Mouse (Mus musculus) embryonic facial prominence, embryonic 13.5 days (tissue): ENCODE results near the gene Taf13. TPM values are rescaled to one million over a fixed set of nuclear protein-coding genes. Genes with fewer than 3 reads are reported as not detected.
"Not testable (repeated sequence)": the region's sequence is repeated elsewhere in the genome, so short reads cannot be mapped to it uniquely, and the experiment has no call there.

Experiments used
- ATAC-seq: fragments of 200-750 bp; cut with Nextera tagmentation; 2 replicates; pipeline ENCODE4 v1.8.0; 2017; ENCODE audit warnings: low read depth; ENCODE audit not compliant: insufficient number of reproducible peaks, insufficient read depth, low FRiP score, low TSS enrichment
- H3K27ac ChIP-seq: fragments of 300-500 bp; sonication (generic); 2 replicates; pipeline ENCODE4 v1.5.1; 2015; ENCODE audit warnings: moderate library complexity, mild to moderate bottlenecking, inconsistent platforms
- H3K27me3 ChIP-seq: fragments of 300-500 bp; sonication (generic); 2 replicates; pipeline ENCODE4 v1.6.1; 2015; ENCODE audit warnings: mild to moderate bottlenecking, inconsistent platforms
- H3K36me3 ChIP-seq: fragments of 300-500 bp; sonication (generic); 2 replicates; pipeline ENCODE4 v1.6.1; 2015; ENCODE audit warnings: mild to moderate bottlenecking, inconsistent platforms
- H3K4me1 ChIP-seq: fragments of 300-500 bp; sonication (generic); 2 replicates; pipeline ENCODE4 v1.6.1; 2015; ENCODE audit warnings: inconsistent platforms
- H3K4me2 ChIP-seq: fragments of 300-500 bp; sonication (generic); 2 replicates; pipeline ENCODE4 v1.6.1; 2015; ENCODE audit warnings: moderate library complexity, mild to moderate bottlenecking, inconsistent platforms
- H3K4me3 ChIP-seq: fragments of 300-500 bp; sonication (generic); 2 replicates; pipeline ENCODE4 v1.5.1; 2015; ENCODE audit warnings: mild to moderate bottlenecking, inconsistent platforms
- H3K9ac ChIP-seq: fragments of 300-500 bp; sonication (generic); 2 replicates; pipeline ENCODE4 v1.6.1; 2015; ENCODE audit warnings: mild to moderate bottlenecking, inconsistent platforms
- H3K9me3 ChIP-seq: fragments of 300-500 bp; sonication (generic); 2 replicates; pipeline ENCODE4 v1.6.1; 2016; ENCODE audit warnings: inconsistent platforms
- WGBS: fragments of 180-500 bp; shearing (Covaris S2); methylation state at CpG from one replicate; pipeline ENCODE4 v1.1.7; 2015; ENCODE audit warnings: mixed read lengths; 5-methylcytosine and 5-hydroxymethylcytosine counted together
- polyA plus RNA-seq: library from polyadenylated mRNA; unstranded; fragments of >200 nt; fragmentation: Nextera tagmentation; extraction: Ambion mirVana; gene quantifications from 2 replicates; pipeline ENCODE4 v1.2.1, GENCODE M21; 2015

Gene Taf13
- polyA plus RNA-seq, 1 experiment from 2014 or later = 43.3 TPM

GRCm38 (mm10) chr3:108554587-108555312 is 16.7 kb upstream of the Taf13 start:
- peak overlapping the region; percentile 69 for H3K4me2 ChIP-seq
- H3K4me3 ChIP-seq = peak overlapping the region; percentile 83
- WGBS = 14% methylated on average over 22 of the region's 22 CpGs
- peak; percentile 95 for ATAC-seq
- peak overlapping the region; percentile 92 for H3K27ac ChIP-seq
- no peaks in the 10 kb centered on the region for H3K27me3 ChIP-seq
- peaks cover 26% of the 10 kb centered on the region for H3K36me3 ChIP-seq
- peak overlapping the region; percentile 96 for H3K9ac ChIP-seq
- H3K9me3 ChIP-seq = no peaks in the 10 kb centered on the region
- no peaks in the 10 kb centered on the region; the same call in 1 of the 2 replicates for H3K4me1 ChIP-seq

GRCm38 (mm10) chr3:108557888-108558287 is 13.6 kb upstream of the Taf13 start:
- Histone ChIP-seq H3K9ac (no peak overlapping the region), H3K9me3 (no peaks in the 10 kb centered on the region), H3K27ac (no peak overlapping the region), H3K4me2 (no peak overlapping the region), H3K4me1 (peaks cover 16% of the 10 kb centered on the region), H3K36me3 (peaks cover 31% of the 10 kb centered on the region), H3K27me3 (no peaks in the 10 kb centered on the region), H3K4me3 (no peak overlapping the region)
- 96% methylated on average over 4 of the region's 4 CpGs for WGBS
- ATAC-seq = no peak

- Histone ChIP-seq H3K27me3 (no peaks in the 10 kb centered on the region), H3K9me3 (no peaks in the 10 kb centered on the region), H3K36me3 (peaks cover 27% of the 10 kb centered on the region), H3K4me2 (peak within 1 kb of the TSS; percentile 91), H3K9ac (peak within 1 kb of the TSS; percentile 87), H3K27ac (peak within 1 kb of the TSS; percentile 94), H3K4me3 (peak within 1 kb of the TSS; percentile 80), H3K4me1 (peaks cover 19% of the 10 kb centered on the region)
- under 1% methylated on average over 45 of the region's 45 CpGs for WGBS
- ATAC-seq = peak; percentile 95
These were observed 9.3 kb upstream of the Taf13 start, which contains the start of gene Tmem167b for GRCm38 (mm10) chr3:108562133-108562730. Gene Tmem167b, minus strand, starts transcription at chr3:108562466.

- H3K27me3 ChIP-seq = no peaks in the 10 kb centered on the region
- peak overlapping the region; percentile 91 for H3K4me2 ChIP-seq
- peak overlapping the region; percentile 80 for H3K4me3 ChIP-seq
- H3K9ac ChIP-seq = peak overlapping the region; percentile 87
- H3K36me3 ChIP-seq = peaks cover 23% of the 10 kb centered on the region
- 4% methylated on average over 15 of the region's 15 CpGs for WGBS
- peak overlapping the region; percentile 94 for H3K27ac ChIP-seq
- no peak for ATAC-seq
- H3K9me3 ChIP-seq = no peaks in the 10 kb centered on the region
- H3K4me1 ChIP-seq = peaks cover 21% of the 10 kb centered on the region
These were observed 8.7 kb upstream of the Taf13 start for GRCm38 (mm10) chr3:108562777-108563271.

GRCm38 (mm10) chr3:108563309-108563708 is 8.2 kb upstream of the Taf13 start:
- peak overlapping the region; percentile 94 for H3K27ac ChIP-seq
- H3K4me1 ChIP-seq = peaks cover 24% of the 10 kb centered on the region
- H3K4me3 ChIP-seq = peak overlapping the region; percentile 80
- H3K27me3 ChIP-seq = no peaks in the 10 kb centered on the region
- WGBS = 7% methylated on average over 4 of the region's 4 CpGs
- H3K4me2 ChIP-seq = peak overlapping the region; percentile 91
- ATAC-seq = no peak
- peak overlapping the region; percentile 87 for H3K9ac ChIP-seq
- H3K9me3 ChIP-seq = no peaks in the 10 kb centered on the region
- H3K36me3 ChIP-seq = peaks cover 18% of the 10 kb centered on the region

GRCm38 (mm10) chr3:108567990-108568877 is 3.3 kb upstream of the Taf13 start:
- Histone ChIP-seq H3K9ac (0 out of 2 replicates have a peak overlapping the region, but pooled peaks have one; percentile 6), H3K4me1 (peaks cover 16% of the 10 kb centered on the region), H3K9me3 (no peaks in the 10 kb centered on the region), H3K4me2 (no peak overlapping the region), H3K4me3 (no peak overlapping the region), H3K27me3 (no peaks in the 10 kb centered on the region), H3K36me3 (no peaks in the 10 kb centered on the region), H3K27ac (peak overlapping the region; percentile 60)
- WGBS = 22% methylated on average over 15 of the region's 15 CpGs
- ATAC-seq = no peak

GRCm38 (mm10) chr3:108569636-108570035 is 1.9 kb upstream of the Taf13 start:
- H3K4me3 ChIP-seq, H3K4me2 ChIP-seq, ATAC-seq, H3K9me3 ChIP-seq, H3K9ac ChIP-seq, H3K27ac ChIP-seq, H3K36me3 ChIP-seq, H3K27me3 ChIP-seq: not testable (repeated sequence)
- H3K4me1 ChIP-seq = peaks cover 23% of the 10 kb centered on the region
- 65% methylated on average over 3 of the region's 3 CpGs for WGBS

- WGBS = 87% methylated on average over 14 of the region's 14 CpGs
- Histone ChIP-seq H3K27me3 (no peaks in the 10 kb centered on the region), H3K4me1 (peaks cover 23% of the 10 kb centered on the region), H3K4me2 (peak overlapping the region; percentile 70), H3K4me3 (peak overlapping the region; percentile 70; the same call in 1 of the 2 replicates), H3K9me3 (no peaks in the 10 kb centered on the region), H3K27ac (no peak overlapping the region), H3K9ac (no peak overlapping the region), H3K36me3 (no peaks in the 10 kb centered on the region)
- ATAC-seq = no peak
These were observed 685 bp upstream of the Taf13 start for GRCm38 (mm10) chr3:108570813-108571212.

- Histone ChIP-seq H3K4me1 (peaks cover 23% of the 10 kb centered on the region), H3K4me3 (peak overlapping the region; percentile 70), H3K27ac (no peak overlapping the region), H3K27me3 (no peaks in the 10 kb centered on the region), H3K36me3 (0 out of 2 replicates have a peak, but pooled peaks cover 3% of the 10 kb centered on the region), H3K9me3 (no peaks in the 10 kb centered on the region), H3K4me2 (peak overlapping the region; percentile 70), H3K9ac (peak overlapping the region; percentile 84)
- no peak for ATAC-seq
- 44% methylated on average over 18 of the region's 18 CpGs for WGBS
These were observed 962 bp downstream of the Taf13 start for GRCm38 (mm10) chr3:108572309-108573010.

GRCm38 (mm10) chr3:108574018-108574417 is 2.5 kb downstream of the Taf13 start:
- no peaks in the 10 kb centered on the region for H3K27me3 ChIP-seq
- peaks cover 18% of the 10 kb centered on the region for H3K36me3 ChIP-seq
- peaks cover 19% of the 10 kb centered on the region for H3K4me1 ChIP-seq
- no peak overlapping the region for H3K4me3 ChIP-seq
- no peak for ATAC-seq
- 90% methylated on average over 5 of the region's 5 CpGs for WGBS
- H3K9me3 ChIP-seq = no peaks in the 10 kb centered on the region
- H3K27ac ChIP-seq = no peak overlapping the region
- no peak overlapping the region for H3K4me2 ChIP-seq
- 0 out of 2 replicates have a peak overlapping the region, but pooled peaks have one; percentile 46 for H3K9ac ChIP-seq
